Mouse (Mus musculus): ENCODE results near the gene Zfand4. TPM values are rescaled to one million over a fixed set of nuclear protein-coding genes. Genes with fewer than 3 reads are reported as not detected.
"Not testable (repeated sequence)": the region's sequence is repeated elsewhere in the genome, so short reads cannot be mapped to it uniquely, and the experiment has no call there.

The Zfand4 gene
- total RNA-seq (2021) = 1 to 10 TPM in 1 of 2 experiments, under 1 TPM in 1; 0.93 to 1.0 TPM
- long read RNA-seq, experiment 1 = 0 reads
- long read RNA-seq, experiment 2, partial matches to known transcripts = 0 of 1 reads
- long read RNA-seq, experiment 2, other reads (novel, unspliced or antisense) = 0 of 1 reads

- DNase-seq = peak; percentile 95 to 96
Measured at GRCm38 (mm10) chr6:116264018-116264651, at the start of gene Zfand4. Gene Zfand4, plus strand, starts transcription at chr6:116264222.

- DNase-seq = no peak
Measured at GRCm38 (mm10) chr6:116227767-116228166, 36.3 kb upstream of the Zfand4 start.

GRCm38 (mm10) chr6:116228785-116229525, 35.1 kb upstream of the Zfand4 start:
- peak; percentile 75 to 81 for DNase-seq

GRCm38 (mm10) chr6:116234821-116235220, 29.2 kb upstream of the Zfand4 start:
- not testable (repeated sequence) for DNase-seq

GRCm38 (mm10) chr6:116235336-116235735, 28.7 kb upstream of the Zfand4 start:
- peak in 1 of 2 experiments; percentile 14 for DNase-seq

- DNase-seq = no peak
Measured at GRCm38 (mm10) chr6:116238083-116238482, 25.9 kb upstream of the Zfand4 start.

- DNase-seq = no peak
Measured at GRCm38 (mm10) chr6:116240371-116240770, 23.7 kb upstream of the Zfand4 start.

- no peak for DNase-seq
Measured at GRCm38 (mm10) chr6:116259649-116260048, 4.4 kb upstream of the Zfand4 start.

- DNase-seq = no peak
Measured at GRCm38 (mm10) chr6:116260481-116260880, 3.5 kb upstream of the Zfand4 start.

GRCm38 (mm10) chr6:116262824-116263223, 1.2 kb upstream of the Zfand4 start:
- no peak for DNase-seq

GRCm38 (mm10) chr6:116264836-116265235, 814 bp downstream of the Zfand4 start:
- DNase-seq = no peak

- DNase-seq = no peak
Measured at GRCm38 (mm10) chr6:116265603-116266002, 1.6 kb downstream of the Zfand4 start.

- no peak for DNase-seq
Measured at GRCm38 (mm10) chr6:116266273-116267109, 2.5 kb downstream of the Zfand4 start.

GRCm38 (mm10) chr6:116267110-116267423, 3.0 kb downstream of the Zfand4 start:
- no peak for DNase-seq

- DNase-seq = no peak
Measured at GRCm38 (mm10) chr6:116275695-116276094, 11.7 kb downstream of the Zfand4 start.

GRCm38 (mm10) chr6:116278679-116279317, 14.8 kb downstream of the Zfand4 start:
- no peak for DNase-seq

- DNase-seq = no peak
Measured at GRCm38 (mm10) chr6:116281014-116281413, 17.0 kb downstream of the Zfand4 start.

GRCm38 (mm10) chr6:116282546-116282945, 18.5 kb downstream of the Zfand4 start:
- DNase-seq = no peak

GRCm38 (mm10) chr6:116283280-116283679, 19.3 kb downstream of the Zfand4 start:
- no peak for DNase-seq

GRCm38 (mm10) chr6:116286321-116286720, 22.3 kb downstream of the Zfand4 start:
- DNase-seq = no peak

- no peak for DNase-seq
Measured at GRCm38 (mm10) chr6:116286870-116287575, 23.0 kb downstream of the Zfand4 start.

Data from adrenal gland, postnatal 36 days (tissue).